Mouse (Mus musculus) forebrain, embryonic 12.5 days (tissue): ENCODE measurements at regions not wholly inside any gene's neighbourhood (a gene's known extent, or its start where the extent isn't known, plus 50 kb on each side); places are given as distances from the start of the nearest gene placed in this dataset.

Experiments used
- ATAC-seq: fragments of 200-750 bp; cut with Nextera tagmentation; 2 replicates; pipeline ENCODE4 v1.8.0; 2017; ENCODE audit warnings: moderate TSS enrichment; ENCODE audit not compliant: low FRiP score
- H3K27ac ChIP-seq: fragments of 300-500 bp; sonication (generic); 2 replicates; pipeline ENCODE4 v1.5.1; 2016; ENCODE audit warnings: mild to moderate bottlenecking
- H3K27me3 ChIP-seq: fragments of 300-500 bp; sonication (generic); 2 replicates; pipeline ENCODE4 v1.6.1; 2016; ENCODE audit warnings: mild to moderate bottlenecking
- H3K36me3 ChIP-seq: fragments of 300-500 bp; sonication (generic); replicated peaks from 2 replicates; pipeline ENCODE4 v1.6.1; 2016; ENCODE audit warnings: mild to moderate bottlenecking
- H3K4me1 ChIP-seq: fragments of 300-500 bp; sonication (generic); 2 replicates; pipeline ENCODE4 v1.6.1; 2016
- H3K4me2 ChIP-seq: fragments of 300-500 bp; sonication (generic); 2 replicates; pipeline ENCODE4 v1.6.1; 2016; ENCODE audit warnings: mild to moderate bottlenecking, moderate library complexity
- H3K4me3 ChIP-seq: fragments of 300-500 bp; sonication (generic); replicated peaks from 2 replicates; pipeline ENCODE4 v1.5.1; 2016; ENCODE audit warnings: mild to moderate bottlenecking
- H3K9ac ChIP-seq: fragments of 300-500 bp; sonication (generic); 2 replicates; pipeline ENCODE4 v1.6.1; 2016; ENCODE audit warnings: mild to moderate bottlenecking
- H3K9me3 ChIP-seq: fragments of 300-500 bp; sonication (generic); 2 replicates; pipeline ENCODE4 v1.6.1; 2016
- WGBS: fragments of 180-500 bp; shearing (Covaris S2); methylation state at CpG from one replicate; pipeline ENCODE4 v1.1.7; 2016; 5-methylcytosine and 5-hydroxymethylcytosine counted together

DNA sequence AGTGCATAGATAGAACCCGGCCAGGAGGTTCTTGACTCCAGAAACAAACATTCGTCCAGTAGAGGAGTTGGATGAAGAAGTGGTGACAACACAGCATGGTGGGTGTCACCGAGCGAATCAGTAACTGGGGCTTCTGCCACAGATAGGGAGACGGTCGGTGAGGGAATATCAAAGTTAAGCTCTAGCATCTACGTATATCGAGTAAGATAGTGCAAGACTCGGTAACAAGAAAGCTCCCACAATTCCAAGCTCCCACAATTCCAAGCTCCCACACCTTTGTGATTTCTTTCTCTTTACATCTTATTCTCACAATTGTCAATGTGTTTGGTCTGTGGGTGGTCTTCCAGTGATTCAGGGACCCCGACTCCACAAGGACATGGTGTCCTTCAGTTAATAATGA lies 222.2 kb downstream of the 1500009L16Rik start:
- no peak overlapping the region for H3K27ac ChIP-seq
- H3K9me3 ChIP-seq, result no peaks in the 10 kb centered on the region
- H3K4me1 ChIP-seq, result no peaks in the 10 kb centered on the region
- WGBS, result 95% methylated on average over 10 of the region's 10 CpGs
- H3K27me3 ChIP-seq, result no peaks in the 10 kb centered on the region
- no peak for ATAC-seq
- no peak overlapping the region for H3K4me3 ChIP-seq
- no peak overlapping the region for H3K9ac ChIP-seq
- no peaks in the 10 kb centered on the region for H3K36me3 ChIP-seq
- H3K4me2 ChIP-seq, result no peak overlapping the region

DNA sequence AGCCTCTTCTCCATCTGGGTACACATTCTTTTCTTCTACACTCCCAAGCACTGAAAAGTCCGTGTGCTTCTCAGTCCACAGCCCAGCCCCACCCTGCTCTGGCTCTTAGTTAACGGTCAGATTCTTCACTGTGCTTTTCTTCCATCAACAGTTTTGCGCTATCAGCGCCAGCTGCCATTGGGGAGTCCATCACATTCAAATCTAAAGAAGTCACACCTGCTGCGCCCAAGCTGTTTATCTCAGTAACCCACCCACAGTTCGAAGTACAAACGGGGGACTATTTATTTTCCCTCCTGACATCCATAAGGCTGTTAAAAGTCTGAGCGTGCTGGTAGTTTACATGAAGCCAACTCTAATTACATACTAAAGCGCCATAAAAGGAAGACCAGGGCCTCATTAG lies 222.8 kb downstream of the 1500009L16Rik start:
- Histone ChIP-seq H3K4me2 (no peak overlapping the region), H3K27me3 (no peaks in the 10 kb centered on the region), H3K4me3 (no peak overlapping the region), H3K9ac (no peak overlapping the region), H3K4me1 (no peaks in the 10 kb centered on the region), H3K9me3 (no peaks in the 10 kb centered on the region), H3K27ac (no peak overlapping the region), H3K36me3 (no peaks in the 10 kb centered on the region)
- ATAC-seq, result no peak
- WGBS, result 90% methylated on average over 9 of the region's 9 CpGs

DNA sequence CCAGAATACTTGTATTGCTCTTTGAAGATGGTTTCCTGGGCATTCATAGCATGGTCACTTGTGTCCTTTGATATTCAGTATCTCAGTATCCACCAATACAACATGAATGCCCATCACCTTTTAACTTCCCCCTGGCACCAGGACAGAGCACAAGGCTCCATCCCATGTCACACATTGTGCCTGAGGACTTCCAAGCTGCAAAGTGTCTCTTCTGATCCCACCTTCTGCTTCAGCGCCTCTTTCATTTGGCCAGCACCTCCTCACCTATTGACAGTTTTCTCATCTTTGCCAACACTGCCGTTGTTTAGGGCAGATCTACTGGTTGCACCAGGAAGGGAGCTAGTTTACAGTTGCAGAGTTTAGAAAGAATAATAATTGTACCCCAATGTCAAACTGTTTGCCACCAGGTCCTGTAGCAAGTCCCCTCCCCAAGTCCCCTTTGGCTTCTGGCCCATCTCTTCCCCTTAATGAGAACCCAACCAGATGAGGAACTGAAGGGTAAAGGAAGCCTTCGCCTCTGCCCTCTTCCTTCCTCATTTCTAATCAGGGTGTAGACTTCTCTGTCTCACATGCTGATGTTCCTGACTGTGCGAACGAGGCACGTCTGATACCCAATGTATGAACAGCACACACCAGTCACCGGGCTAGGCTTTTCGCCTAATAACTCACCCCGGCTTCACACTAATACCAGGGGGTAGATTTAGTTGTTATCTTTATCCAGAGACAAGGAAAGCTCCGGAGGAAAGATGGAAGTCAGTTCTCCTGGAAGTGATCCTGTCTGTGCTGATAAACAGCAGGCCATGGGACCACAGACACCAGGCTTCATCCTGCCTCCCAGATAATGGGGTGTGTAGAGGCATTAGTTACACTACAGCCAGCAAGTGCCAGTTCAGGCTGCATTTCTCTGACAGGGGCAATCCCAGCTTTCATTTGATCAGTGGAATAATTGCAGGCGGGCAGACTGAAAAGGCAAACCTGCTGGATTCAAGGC lies 223.8 kb downstream of the 1500009L16Rik start:
- ATAC-seq, result no peak
- Histone ChIP-seq H3K9me3 (no peaks in the 10 kb centered on the region), H3K4me3 (no peak overlapping the region), H3K4me1 (no peaks in the 10 kb centered on the region), H3K27me3 (no peaks in the 10 kb centered on the region), H3K27ac (no peak overlapping the region), H3K9ac (no peak overlapping the region), H3K4me2 (no peak overlapping the region), H3K36me3 (no peaks in the 10 kb centered on the region)
- 90% methylated on average over 11 of the region's 11 CpGs for WGBS

DNA sequence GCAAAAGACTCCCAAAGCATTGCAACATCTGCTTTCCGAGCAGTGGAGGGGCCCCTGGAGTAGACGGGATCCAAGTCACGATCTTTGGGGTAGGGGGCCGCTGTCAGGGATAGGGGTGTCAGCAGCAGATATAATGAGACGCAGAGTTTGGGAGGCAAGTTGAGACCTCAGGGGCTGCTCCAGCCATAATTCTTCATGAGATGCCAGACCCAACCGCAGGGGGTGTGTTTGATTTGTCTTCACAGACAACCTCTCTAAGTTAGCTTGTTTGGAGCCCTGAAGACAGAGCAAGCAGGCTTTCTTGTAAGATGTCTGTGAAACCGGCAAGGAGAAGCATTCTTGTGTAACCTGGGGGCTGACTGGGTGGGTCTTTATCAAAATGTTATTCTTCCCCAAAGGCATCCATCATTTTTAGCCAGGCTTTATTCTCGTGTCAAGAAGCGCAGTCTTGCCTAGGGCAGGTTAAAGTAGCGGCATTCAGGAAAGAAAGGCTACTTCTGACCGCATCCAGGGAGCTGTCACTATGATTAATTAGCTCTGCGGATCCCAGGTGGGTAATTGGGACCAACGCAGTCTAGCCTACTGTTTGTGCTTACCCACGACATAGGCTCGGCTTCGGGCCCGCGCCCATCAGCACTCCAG lies 234.6 kb downstream of the 1500009L16Rik start:
- Histone ChIP-seq H3K27me3 (no peaks in the 10 kb centered on the region), H3K9me3 (no peaks in the 10 kb centered on the region), H3K4me3 (no peak overlapping the region), H3K4me1 (peaks cover 10% of the 10 kb centered on the region), H3K27ac (no peak overlapping the region), H3K36me3 (no peaks in the 10 kb centered on the region), H3K4me2 (no peak overlapping the region), H3K9ac (no peak overlapping the region)
- 60% methylated on average over 18 of the region's 18 CpGs for WGBS
- ATAC-seq, result no peak

DNA sequence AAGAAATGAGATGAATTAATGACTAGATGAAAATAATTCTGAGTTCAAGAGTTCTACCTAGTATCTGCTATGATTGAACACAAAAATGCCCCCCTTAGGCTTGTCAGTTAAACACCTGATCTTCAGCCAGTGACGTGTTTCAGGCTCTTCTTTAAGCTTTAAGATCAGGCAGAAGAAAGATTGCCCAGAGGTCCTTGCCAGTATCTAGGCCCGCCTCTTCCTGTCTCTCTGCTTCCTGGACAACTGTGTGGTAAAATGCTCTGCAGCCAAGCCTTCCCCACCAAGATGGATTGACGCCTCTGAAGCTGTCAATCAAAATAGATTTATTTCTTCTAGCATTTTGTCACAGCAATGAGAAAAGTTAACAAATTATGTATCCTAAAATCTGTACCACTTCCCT lies 235.7 kb downstream of the 1500009L16Rik start:
- Histone ChIP-seq H3K36me3 (no peaks in the 10 kb centered on the region), H3K4me1 (peaks cover 12% of the 10 kb centered on the region), H3K4me3 (no peak overlapping the region), H3K9ac (no peak overlapping the region), H3K9me3 (no peaks in the 10 kb centered on the region), H3K27ac (no peak overlapping the region), H3K4me2 (no peak overlapping the region), H3K27me3 (no peaks in the 10 kb centered on the region)
- 81% methylated on average over 3 of the region's 3 CpGs for WGBS
- ATAC-seq, result no peak

DNA sequence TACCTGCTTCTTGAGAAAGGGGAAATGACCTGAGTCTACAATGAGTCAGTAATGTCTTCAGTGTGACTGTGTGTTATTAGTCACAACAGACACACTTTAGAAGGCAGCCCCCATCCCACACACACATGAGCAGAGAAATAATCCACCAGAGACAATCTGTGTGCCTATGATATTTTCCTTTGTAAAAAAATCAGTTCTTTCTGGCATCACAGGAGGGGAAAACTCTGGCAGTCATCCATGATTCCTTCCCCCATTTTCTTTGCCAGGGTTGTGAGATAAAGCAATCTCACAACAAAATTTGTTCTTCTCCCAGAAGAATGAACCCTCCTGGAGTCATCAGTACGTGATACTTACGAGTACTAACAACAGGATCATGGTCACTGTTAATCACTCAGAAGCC lies 236.2 kb downstream of the 1500009L16Rik start:
- 81% methylated on average over 2 of the region's 2 CpGs for WGBS
- H3K4me2 ChIP-seq, result no peak overlapping the region
- H3K4me1 ChIP-seq, result peaks cover 16% of the 10 kb centered on the region
- H3K9me3 ChIP-seq, result no peaks in the 10 kb centered on the region
- no peak overlapping the region for H3K4me3 ChIP-seq
- no peaks in the 10 kb centered on the region for H3K36me3 ChIP-seq
- no peaks in the 10 kb centered on the region for H3K27me3 ChIP-seq
- no peak overlapping the region for H3K9ac ChIP-seq
- no peak for ATAC-seq
- no peak overlapping the region for H3K27ac ChIP-seq

DNA sequence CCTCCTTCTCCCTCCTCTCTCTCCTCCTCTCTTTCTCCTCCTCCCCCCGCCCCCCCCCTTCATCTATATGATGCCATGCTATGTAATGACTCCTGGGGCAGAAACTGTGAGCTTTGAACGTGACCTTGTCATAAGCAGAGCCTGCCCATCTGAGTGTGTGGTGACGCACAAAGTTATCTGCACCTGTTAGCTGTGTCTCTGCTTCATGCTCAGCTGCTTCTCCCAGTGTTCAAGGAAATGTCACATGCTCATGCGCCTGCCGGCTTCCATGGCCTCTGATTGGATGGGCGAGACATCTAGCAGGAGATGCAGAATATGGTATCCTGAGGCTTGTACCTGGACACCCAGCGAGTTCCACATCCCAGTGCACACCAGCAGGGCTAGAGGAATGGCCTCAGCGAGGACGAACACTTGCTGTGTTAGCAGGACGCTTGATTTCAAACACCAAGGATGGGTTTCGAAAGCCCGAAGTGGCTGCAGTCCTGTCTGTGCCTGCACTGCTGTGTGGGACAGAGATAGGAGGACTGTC lies 240.6 kb downstream of the 1500009L16Rik start:
- Histone ChIP-seq H3K36me3 (no peaks in the 10 kb centered on the region), H3K9me3 (no peaks in the 10 kb centered on the region), H3K9ac (no peak overlapping the region), H3K27ac (0 out of 2 replicates have a peak overlapping the region, but pooled peaks have one; percentile 13), H3K4me3 (no peak overlapping the region), H3K4me1 (peaks cover 33% of the 10 kb centered on the region), H3K4me2 (no peak overlapping the region), H3K27me3 (no peaks in the 10 kb centered on the region)
- no peak for ATAC-seq
- 77% methylated on average over 12 of the region's 12 CpGs for WGBS

DNA sequence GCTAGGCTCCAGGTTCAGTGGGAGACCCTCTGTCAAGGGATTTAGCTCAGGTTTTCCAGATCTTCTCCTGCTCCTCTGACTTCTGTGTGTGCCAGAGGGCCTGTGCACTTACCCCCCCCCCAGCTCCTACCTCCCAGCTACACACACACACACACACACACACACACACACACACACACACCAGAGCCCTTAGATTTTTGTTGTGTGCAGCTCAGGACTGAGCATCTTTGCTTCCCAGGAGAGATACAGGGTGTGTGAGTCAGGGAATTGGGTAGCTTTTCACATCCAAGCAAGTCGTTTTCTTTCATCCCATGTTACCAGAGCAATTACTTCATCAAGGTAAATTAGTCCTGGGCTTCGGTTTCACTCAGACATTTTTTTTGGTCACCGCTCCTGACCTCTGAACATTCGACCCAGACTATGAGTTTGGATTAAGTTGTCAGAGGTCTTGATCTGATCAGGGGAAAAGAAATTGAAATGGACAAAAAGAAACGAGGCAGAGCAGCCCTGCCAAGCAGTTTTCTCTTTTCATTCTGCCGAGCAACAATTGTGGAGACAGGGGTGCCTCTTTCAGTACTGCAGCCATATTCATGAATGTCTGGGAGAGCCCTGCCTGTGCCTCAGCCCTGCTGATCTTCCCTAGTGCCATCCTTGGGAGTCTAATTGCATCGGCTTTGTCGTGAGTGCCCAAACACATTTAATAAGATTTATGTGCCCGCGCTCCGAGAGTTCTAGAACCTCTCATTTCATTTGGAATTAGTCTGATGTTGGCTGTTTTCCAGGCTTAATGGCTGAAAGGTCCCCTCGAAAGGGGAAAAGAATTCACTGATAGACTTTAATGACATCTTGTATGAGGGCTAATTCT lies 241.3 kb downstream of the 1500009L16Rik start:
- Histone ChIP-seq H3K27me3 (no peaks in the 10 kb centered on the region), H3K9ac (no peak overlapping the region), H3K27ac (0 out of 2 replicates have a peak overlapping the region, but pooled peaks have one; percentile 36), H3K4me3 (no peak overlapping the region), H3K36me3 (no peaks in the 10 kb centered on the region), H3K9me3 (no peaks in the 10 kb centered on the region), H3K4me2 (no peak overlapping the region), H3K4me1 (peaks cover 33% of the 10 kb centered on the region)
- ATAC-seq, result peak; percentile 30; the same call in 1 of the 2 replicates
- 22% methylated on average over 12 of the region's 12 CpGs for WGBS

DNA sequence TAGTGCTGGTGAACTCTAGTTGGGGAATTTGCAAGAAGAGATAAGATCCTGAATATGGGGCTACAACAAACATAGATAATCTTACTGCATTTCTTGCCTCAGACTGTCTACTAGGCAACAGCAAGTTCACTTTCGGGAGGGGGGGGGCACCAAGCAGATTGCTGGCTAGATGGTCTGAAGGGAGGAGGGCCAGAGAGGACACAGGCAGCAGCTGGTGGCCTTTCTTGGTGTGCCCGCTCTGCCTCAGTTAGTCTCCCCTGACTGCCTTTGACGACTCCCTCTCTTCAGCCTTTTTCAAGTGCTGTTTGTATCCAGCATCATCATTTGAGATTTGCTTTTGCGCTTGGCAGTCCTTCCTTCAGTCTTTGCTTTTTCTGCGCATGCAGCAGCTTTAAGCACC lies 242.2 kb downstream of the 1500009L16Rik start:
- no peak for ATAC-seq
- 57% methylated on average over 5 of the region's 5 CpGs for WGBS
- H3K36me3 ChIP-seq, result no peaks in the 10 kb centered on the region
- H3K4me1 ChIP-seq, result peaks cover 31% of the 10 kb centered on the region
- no peaks in the 10 kb centered on the region for H3K27me3 ChIP-seq
- no peak overlapping the region for H3K4me2 ChIP-seq
- H3K27ac ChIP-seq, result no peak overlapping the region
- no peaks in the 10 kb centered on the region for H3K9me3 ChIP-seq
- no peak overlapping the region for H3K4me3 ChIP-seq
- no peak overlapping the region for H3K9ac ChIP-seq

DNA sequence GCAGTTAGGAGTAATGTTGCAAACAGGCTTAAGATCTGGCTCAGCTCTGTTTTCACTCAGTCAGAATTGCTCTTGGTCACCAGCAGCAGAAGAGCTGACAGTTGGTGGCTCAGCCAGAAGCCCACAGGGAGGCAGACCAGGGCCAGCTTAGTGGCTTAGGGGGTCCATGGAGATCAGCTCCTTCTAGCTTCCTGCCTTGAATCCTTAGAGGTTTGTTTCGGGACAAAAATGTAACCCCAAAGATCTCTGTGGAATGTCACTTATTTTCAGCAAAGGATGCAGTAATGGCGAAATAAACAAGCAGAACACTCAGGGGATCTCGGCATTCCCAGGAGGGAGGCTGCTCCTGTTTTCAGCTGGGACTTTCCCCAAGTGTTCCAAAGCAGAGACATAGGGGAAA lies 247.8 kb downstream of the 1500009L16Rik start:
- Histone ChIP-seq H3K4me2 (no peak overlapping the region), H3K4me3 (no peak overlapping the region), H3K27me3 (no peaks in the 10 kb centered on the region), H3K27ac (no peak overlapping the region), H3K4me1 (no peaks in the 10 kb centered on the region), H3K9me3 (no peaks in the 10 kb centered on the region), H3K36me3 (no peaks in the 10 kb centered on the region), H3K9ac (no peak overlapping the region)
- 86% methylated on average over 3 of the region's 3 CpGs for WGBS
- no peak for ATAC-seq

DNA sequence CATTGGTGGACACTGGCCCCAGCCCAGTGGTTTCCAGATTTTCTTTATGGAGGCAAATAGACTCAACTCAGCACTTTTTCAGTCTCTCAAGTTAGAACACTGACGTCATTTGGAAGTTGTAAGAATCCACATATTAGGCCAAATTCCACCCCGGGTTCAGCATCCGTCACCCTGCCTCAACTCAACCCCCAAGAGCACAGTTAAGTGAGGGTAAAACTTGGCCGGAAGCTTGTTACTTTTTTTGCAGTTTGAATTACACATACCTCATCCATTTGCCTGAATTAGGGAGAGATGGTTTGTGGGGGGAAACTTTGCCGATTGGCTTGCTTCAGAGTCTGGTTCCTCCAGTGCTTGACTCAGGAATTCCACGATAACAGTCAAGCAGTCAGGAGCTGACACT lies 251.9 kb downstream of the 1500009L16Rik start:
- H3K4me1 ChIP-seq, result peaks cover 15% of the 10 kb centered on the region; the same call in 1 of the 2 replicates
- H3K27ac ChIP-seq, result no peak overlapping the region
- 92% methylated on average over 6 of the region's 6 CpGs for WGBS
- H3K4me2 ChIP-seq, result no peak overlapping the region
- H3K9me3 ChIP-seq, result no peaks in the 10 kb centered on the region
- no peak overlapping the region for H3K4me3 ChIP-seq
- H3K27me3 ChIP-seq, result no peaks in the 10 kb centered on the region
- H3K9ac ChIP-seq, result no peak overlapping the region
- ATAC-seq, result no peak
- no peaks in the 10 kb centered on the region for H3K36me3 ChIP-seq

DNA sequence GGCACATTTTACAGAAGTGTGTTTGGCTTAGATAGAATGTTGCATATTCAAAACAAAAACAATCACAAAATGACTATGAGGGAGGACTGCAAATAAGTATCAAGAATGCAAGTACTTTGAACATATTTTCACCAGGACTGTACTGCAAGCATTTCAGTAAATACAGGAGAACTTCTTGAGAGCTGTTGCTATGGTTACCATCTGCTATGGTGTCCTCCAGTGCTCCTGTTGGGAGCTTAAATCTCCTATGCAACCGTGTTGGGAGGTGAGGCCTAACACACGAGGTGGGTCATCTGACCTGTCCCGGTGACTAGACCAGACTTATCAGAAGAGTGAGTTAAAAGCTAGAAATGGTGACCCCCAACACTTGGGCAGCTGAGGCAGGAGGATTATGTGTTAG lies 253.9 kb downstream of the 1500009L16Rik start:
- Histone ChIP-seq H3K4me1 (peaks cover 15% of the 10 kb centered on the region; the same call in 1 of the 2 replicates), H3K9me3 (no peaks in the 10 kb centered on the region), H3K27ac (no peak overlapping the region), H3K4me3 (no peak overlapping the region), H3K4me2 (no peak overlapping the region), H3K27me3 (no peaks in the 10 kb centered on the region), H3K9ac (no peak overlapping the region), H3K36me3 (no peaks in the 10 kb centered on the region)
- ATAC-seq, result no peak
- 45% methylated on average over 3 of the region's 3 CpGs for WGBS
